Mouse (Mus musculus) v-Abl transformed pro-B cells (cell line): ENCODE measurements around the gene Rnaseh2b.

Source experiments
- in situ Hi-C, 2 experiments: fragments of 400-800 bp; cut with MboI; formaldehyde crosslinking; loops; one replicate each; pipeline ENCODE4 v1.15.1; 2025; ENCODE audit not compliant: unreplicated experiment in 2 of 2

Gene Rnaseh2b

GRCm38 (mm10) chr14:62416742-62417134 lies 124.3 kb downstream of the Rnaseh2b start:
- in situ Hi-C loops: no loop called here

GRCm38 (mm10) chr14:62417501-62417900 lies 125.1 kb downstream of the Rnaseh2b start:
- in situ Hi-C loops: no loop called here

GRCm38 (mm10) chr14:62422265-62422664 lies 129.9 kb downstream of the Rnaseh2b start:
- in situ Hi-C loops: loop anchor here in 1 of 2 experiments (5.0 kb wide), 1 partner anchor 35 kb away; no protein-coding TSS in a partner anchor
